Mouse (Mus musculus) small intestine, adult 2 months (tissue): ENCODE measurements at regions not wholly inside any gene's neighbourhood (a gene's known extent, or its start where the extent isn't known, plus 50 kb on each side); places are given as distances from the start of the nearest gene placed in this dataset.

Experiments used
- CTCF ChIP-seq: fragments of 200-500 bp; IDR thresholded peaks from 2 replicates; pipeline ENCODE4 v1.5.1; 2012; ENCODE audit warnings: low read depth, mild to moderate bottlenecking, control low read depth, inconsistent platforms, low read length, moderate library complexity, mixed read lengths; ENCODE audit not compliant: insufficient replicate concordance, insufficient read length; ENCODE audit errors: extremely low read depth
- POLR2A ChIP-seq: fragments of 200-500 bp; IDR thresholded peaks from 2 replicates; pipeline ENCODE4 v1.6.1; 2012; ENCODE audit warnings: low read depth, mild to moderate bottlenecking, control low read depth, inconsistent platforms, low read length, moderate library complexity

GRCm38 (mm10) chr12:12766510-12767304, 175.0 kb downstream of the Mycn start:
- TF ChIP-seq CTCF (no peak), POLR2A (no peak)
